Mouse (Mus musculus) testis, adult 2 months (tissue): Measurements from ENCODE around the gene Usp21.

Experiments used
- CTCF ChIP-seq: fragments of 200-500 bp; IDR thresholded peaks from 2 replicates; pipeline ENCODE4 v1.5.1; 2012; ENCODE audit warnings: low read depth, mild to moderate bottlenecking, inconsistent platforms, low read length, moderate library complexity; ENCODE audit not compliant: control insufficient read depth, insufficient read depth, insufficient replicate concordance
- POLR2A ChIP-seq: fragments of 200-500 bp; IDR thresholded peaks from 2 replicates; pipeline ENCODE4 v1.6.1; 2012; ENCODE audit warnings: low read depth, mild to moderate bottlenecking, inconsistent platforms, low read length, moderate library complexity; ENCODE audit not compliant: control insufficient read depth

- TF ChIP-seq POLR2A, result no peak
- no peak for TF ChIP-seq CTCF
These were observed 30.7 kb downstream of the Usp21 start for GRCm38 (mm10) chr1:171256937-171257548.
